ENCODE assay signal across 15 mouse cellular contexts in genomic region chr5:117442157-117442765, GRCm38 (mm10). TPM values are rescaled to one million over a fixed set of nuclear protein-coding genes. Genes with fewer than 3 reads are reported as not detected.
A peak's percentile ranks its signal among the peaks of the same experiment; 100 is the strongest.
DNase-seq lines count a peak whose midpoint lies in the region; ATAC-seq and TF ChIP-seq lines count a peak whose summit lies in the region.
"Had no signal": no experiment of that assay in that cellular context is flagged by ENCODE, and none has a peak within 500 bp of the region (broad histone marks: within the 10 kb centered on the region; RNA-seq: fewer than 3 reads in every experiment).

No protein-coding gene starts in this region.

- no peak overlapping the region for H3K27ac ChIP-seq in ES-E14 (ENCODE audit: insufficient read depth, low read depth, low read length, poor library complexity, severe bottlenecking)
- no peak overlapping the region for H3K27ac ChIP-seq in hindbrain, embryonic 16.5 days (ENCODE audit: low read depth, low read length)
- H3K27ac ChIP-seq in midbrain, embryonic 16.5 days (ENCODE audit: low read length), result peak overlapping the region; percentile 55; the same call in 1 of the 2 replicates
- H3K27ac ChIP-seq: lung, embryonic 15.5 days had no signal

- peak; percentile 45; the same call in 1 of the 2 replicates for ATAC-seq in hindbrain, embryonic 16.5 days
- no peak for ATAC-seq in midbrain, embryonic 16.5 days
- no peak for ATAC-seq in erythroblast, adult 5-6 weeks (replicated peaks; ENCODE audit: low FRiP score, poor library complexity, severe bottlenecking)
- ATAC-seq: Patski had no signal

- no peak for TF ChIP-seq CTCF in E14TG2a.4 (conservative IDR thresholded peaks at IDR 0.05; ENCODE audit: low read length)

- H3K4me1 ChIP-seq in E14TG2a.4 (replicated peaks; ENCODE audit: low read depth, low read length) (peaks cover 31% of the 10 kb centered on the region), ES-E14 (ENCODE audit: control insufficient read depth in 2 of 2, insufficient read depth in 2 of 2, low read length in 2 of 2, poor library complexity in 1 of 2) (peaks cover 2 to 16% of the 10 kb centered on the region in 2 experiments; a peak in 3 of 4 replicates)
- H3K4me1 ChIP-seq in hindbrain, embryonic 16.5 days (ENCODE audit: control insufficient read depth, insufficient read depth, low read depth, low read length), result peaks cover 10% of the 10 kb centered on the region
- peaks cover 9% of the 10 kb centered on the region for H3K4me1 ChIP-seq in midbrain, embryonic 16.5 days (ENCODE audit: control insufficient read depth, insufficient read depth, low read length)
- H3K4me1 ChIP-seq: lung, embryonic 15.5 days had no signal

- H3K9me3 ChIP-seq in E14TG2a.4 (ENCODE audit: low read length) (0 out of 2 replicates have a peak, but pooled peaks cover 5% of the 10 kb centered on the region), ES-E14 (ENCODE audit: control insufficient read depth, insufficient read depth, low read depth, low read length) (no peaks in the 10 kb centered on the region)
- no peaks in the 10 kb centered on the region for H3K9me3 ChIP-seq in hindbrain, embryonic 16.5 days (ENCODE audit: control insufficient read depth, low read length)
- no peaks in the 10 kb centered on the region for H3K9me3 ChIP-seq in midbrain, embryonic 16.5 days (replicated peaks; ENCODE audit: control insufficient read depth, low read length, poor library complexity, severe bottlenecking)
- H3K9me3 ChIP-seq: lung, embryonic 15.5 days had no signal

- in situ Hi-C loops in ES-E14 (cut with MboI; ENCODE audit: low sequenced_read_pairs in 2 of 2, unreplicated experiment in 2 of 2), result no loop called here

- 0 out of 2 replicates have a peak overlapping the region, but pooled peaks have one; percentile 27 for H3K9ac ChIP-seq in ES-E14 (ENCODE audit: insufficient read depth, low read depth, low read length, poor library complexity, severe bottlenecking)
- H3K9ac ChIP-seq in hindbrain, embryonic 16.5 days (ENCODE audit: low read depth, low read length), result no peak overlapping the region
- H3K9ac ChIP-seq in midbrain, embryonic 16.5 days (ENCODE audit: low read depth, low read length), result no peak overlapping the region
- H3K9ac ChIP-seq: lung, embryonic 15.5 days had no signal

- no peak overlapping the region for H3K4me2 ChIP-seq in hindbrain, embryonic 16.5 days (ENCODE audit: low read length)
- H3K4me2 ChIP-seq in midbrain, embryonic 16.5 days (ENCODE audit: low read length), result no peak overlapping the region
- H3K4me2 ChIP-seq: lung, embryonic 15.5 days had no signal

- 84% methylated on average over 12 of the region's 12 CpGs for WGBS in hindbrain, embryonic 16.5 days
- 91% methylated on average over 12 of the region's 12 CpGs for WGBS in midbrain, embryonic 16.5 days

- H3K4me3 ChIP-seq in E14TG2a.4 (replicated peaks; ENCODE audit: low read length) (peak overlapping the region; percentile 35), ES-E14 (ENCODE audit: insufficient read depth in 1 of 2, low read depth in 1 of 2, low read length in 2 of 2, poor library complexity in 1 of 2, severe bottlenecking in 1 of 2) (no peak overlapping the region)
- H3K4me3 ChIP-seq in hindbrain, embryonic 16.5 days (ENCODE audit: low read length), result no peak overlapping the region
- H3K4me3 ChIP-seq in midbrain, embryonic 16.5 days (ENCODE audit: low read depth, low read length), result no peak overlapping the region
- H3K4me3 ChIP-seq: lung, embryonic 15.5 days had no signal

- DNase-seq in ES-E14 (ENCODE audit: low read depth, low spot score), result no peak
- no peak for DNase-seq in heart, postnatal 36 days
- DNase-seq in left cerebral cortex, postnatal 4 days, result no peak
- DNase-seq: cerebellum, postnatal 10 days; layer of hippocampus, postnatal 36 days; liver; right cerebral cortex, postnatal 14 days; thymus, adult 18-20 months had no signal

- peaks cover 23% of the 10 kb centered on the region for H3K27me3 ChIP-seq in E14TG2a.4 (ENCODE audit: insufficient read depth, low read length)
- H3K27me3 ChIP-seq in hindbrain, embryonic 16.5 days (replicated peaks; ENCODE audit: control insufficient read depth, insufficient read depth, low read length), result no peaks in the 10 kb centered on the region
- no peaks in the 10 kb centered on the region for H3K27me3 ChIP-seq in midbrain, embryonic 16.5 days (ENCODE audit: control insufficient read depth, insufficient read depth, low read depth, low read length)
- H3K27me3 ChIP-seq: lung, embryonic 15.5 days had no signal

- intact Hi-C loops in heart, postnatal 36 days (cut with DNase I), result no loop called here
- intact Hi-C loops in left cerebral cortex, postnatal 4 days (cut with DNase I), result no loop called here

- H3K36me3 ChIP-seq in E14TG2a.4 (ENCODE audit: insufficient read depth, low read length) (no peaks in the 10 kb centered on the region), ES-E14 (ENCODE audit: control insufficient read depth, insufficient read depth, low read length, poor library complexity, severe bottlenecking) (no peaks in the 10 kb centered on the region)
- H3K36me3 ChIP-seq in hindbrain, embryonic 16.5 days (ENCODE audit: control insufficient read depth, insufficient read depth, low read length), result no peaks in the 10 kb centered on the region
- no peaks in the 10 kb centered on the region for H3K36me3 ChIP-seq in midbrain, embryonic 16.5 days (ENCODE audit: control insufficient read depth, insufficient read depth, low read length)
- H3K36me3 ChIP-seq: lung, embryonic 15.5 days had no signal

TF ChIP-seq in ES-E14, 5 proteins besides CTCF, POLR2A, EP300 and RAD21:
- no peak for TF ChIP-seq ZC3H11A (IDR thresholded peaks at IDR 0.05; ENCODE audit: borderline replicate concordance, low read depth, low read length)
- TF ChIP-seq ZNF384 (IDR thresholded peaks at IDR 0.05; ENCODE audit: low read depth, low read length), result no peak
- TF ChIP-seq CHD2 (IDR thresholded peaks at IDR 0.05; ENCODE audit: low read depth, low read length), result no peak
- TF ChIP-seq MAFK (IDR thresholded peaks at IDR 0.05; ENCODE audit: insufficient read depth, low read depth, low read length), result no peak
- TF ChIP-seq HCFC1 (IDR thresholded peaks at IDR 0.05; ENCODE audit: borderline replicate concordance, insufficient read depth, low read length), result no peak

RNA-seq across cellular contexts. Expression of gene Ksr2, which starts 28.5 kb away (rescaled TPM):
- total RNA-seq in ES-E14 (2012; rRNA removed), result 0.67 and 1.2 TPM in 2 replicates
- 6.0 and 6.3 TPM in 2 replicates for polyA plus RNA-seq in hindbrain, embryonic 16.5 days (2015; fragmentation: Nextera tagmentation; extraction: Ambion mirVana)
- 7.5 and 8.9 TPM in 2 replicates for polyA plus RNA-seq in midbrain, embryonic 16.5 days (2015; fragmentation: Nextera tagmentation; extraction: Ambion mirVana)
- total RNA-seq in erythroblast, adult 5-6 weeks (2015; ENCODE audit: low replicate concordance), result 0.21 TPM in 1 of 2 replicates, not detected in the other
- total RNA-seq in erythroblast, adult 5-6 weeks (2017; ENCODE audit: low replicate concordance), result under 0.01 TPM in 1 of 2 replicates, not detected in the other
- under 1 TPM in 1 of 2 experiments, not detected in 1; 0.11 TPM for total RNA-seq in heart, postnatal 36 days (2021)
- total RNA-seq in left cerebral cortex, postnatal 4 days (2021), result 10 to 100 TPM; 23.4 to 24.1 TPM
- total RNA-seq: megakaryocyte-erythroid progenitor cell, adult 5-6 weeks had no signal
- polyA plus RNA-seq: Patski had no signal

RNA-seq across cellular contexts. Expression of gene Rfc5, which starts 53.4 kb away (rescaled TPM):
- total RNA-seq in ES-E14 (2012; rRNA removed), result 173 and 188 TPM in 2 replicates
- polyA plus RNA-seq in hindbrain, embryonic 16.5 days (2015; fragmentation: Nextera tagmentation; extraction: Ambion mirVana), result 31.9 and 32.7 TPM in 2 replicates
- polyA plus RNA-seq in midbrain, embryonic 16.5 days (2015; fragmentation: Nextera tagmentation; extraction: Ambion mirVana), result 22.9 and 28.4 TPM in 2 replicates
- 10.7 and 21.7 TPM in 2 replicates for total RNA-seq in erythroblast, adult 5-6 weeks (2015; ENCODE audit: low replicate concordance)
- total RNA-seq in erythroblast, adult 5-6 weeks (2017; ENCODE audit: low replicate concordance), result 12.1 and 15.8 TPM in 2 replicates
- total RNA-seq in heart, postnatal 36 days (2021), result 1 to 10 TPM; 2.7 to 5.2 TPM
- 10 to 100 TPM; 20.2 to 26.4 TPM for total RNA-seq in left cerebral cortex, postnatal 4 days (2021)

Comparison
In these comparisons a context has a peak if more than half of its experiments do, and no peak if none do; other contexts are left out.
1. RNA of gene Ksr2, which starts 28.5 kb away (total RNA-seq): 23.4 to 24.1 TPM in left cerebral cortex, postnatal 4 days; 0.67 to 1.2 TPM in ES-E14, 0.11 TPM in heart, postnatal 36 days and under 0.01 to 0.21 TPM in erythroblast, adult 5-6 weeks; every median in the first group is over 10 times any median in the second.